ENCODE assay signal across 18 mouse cellular contexts in genomic region chr12:85753223-85753622, GRCm38 (mm10). TPM values are rescaled to one million over a fixed set of nuclear protein-coding genes. Genes with fewer than 3 reads are reported as not detected.
"Had no signal": no experiment of that assay in that cellular context is flagged by ENCODE, and none has a peak within 500 bp of the region (broad histone marks: within the 10 kb centered on the region; RNA-seq: fewer than 3 reads in every experiment).

No protein-coding gene starts in this region.

- H3K9me3 ChIP-seq: lung, embryonic 15.5 days; megakaryocyte, embryonic 14.5 days; midbrain, embryonic 13.5 days; midbrain, embryonic 15.5 days; neural tube, embryonic 12.5 days; stomach, embryonic 15.5 days had no signal

- H3K36me3 ChIP-seq: lung, embryonic 15.5 days; midbrain, embryonic 13.5 days; midbrain, embryonic 15.5 days; neural tube, embryonic 12.5 days; stomach, embryonic 15.5 days had no signal

- H3K4me1 ChIP-seq: megakaryocyte, embryonic 14.5 days; midbrain, embryonic 13.5 days; midbrain, embryonic 15.5 days; neural tube, embryonic 12.5 days; stomach, embryonic 15.5 days had no signal

- ATAC-seq: lung, postnatal 0 days; midbrain, embryonic 13.5 days; midbrain, embryonic 15.5 days had no signal

- H3K9ac ChIP-seq: lung, embryonic 15.5 days; midbrain, embryonic 13.5 days; midbrain, embryonic 15.5 days; neural tube, embryonic 12.5 days; stomach, embryonic 15.5 days had no signal

- H3K27me3 ChIP-seq: lung, embryonic 15.5 days; midbrain, embryonic 13.5 days; midbrain, embryonic 15.5 days; neural tube, embryonic 12.5 days; stomach, embryonic 15.5 days had no signal

- H3K27ac ChIP-seq: lung, embryonic 15.5 days; macrophage; midbrain, embryonic 13.5 days; midbrain, embryonic 15.5 days; neural tube, embryonic 12.5 days; stomach, embryonic 15.5 days had no signal

- DNase-seq: lung, adult 2 months; lung, postnatal 14 days; right cerebral cortex, postnatal 14 days; thymus, adult 18-20 months; thymus, postnatal 14 days; thymus, postnatal 36 days had no signal

- H3K4me3 ChIP-seq: lung, embryonic 15.5 days; megakaryocyte, embryonic 14.5 days; midbrain, embryonic 13.5 days; midbrain, embryonic 15.5 days; neural tube, embryonic 12.5 days; stomach, embryonic 15.5 days had no signal

- H3K4me2 ChIP-seq: lung, embryonic 15.5 days; midbrain, embryonic 11.5 days; midbrain, embryonic 13.5 days; midbrain, embryonic 15.5 days; neural tube, embryonic 12.5 days; stomach, embryonic 15.5 days had no signal

RNA-seq across cellular contexts. Expression of gene Flvcr2, which starts 6.9 kb away (rescaled TPM):
- total RNA-seq: megakaryocyte progenitor cell, adult 5-6 weeks; monocyte, adult 5-6 weeks; neutrophil, adult 5-6 weeks had no signal
